ENCODE assay signal across 22 mouse cellular contexts in genomic region chr7:68278908-68279307, GRCm38 (mm10). TPM values are rescaled to one million over a fixed set of nuclear protein-coding genes. Genes with fewer than 3 reads are reported as not detected.
DNase-seq lines count a peak whose midpoint lies in the region; ATAC-seq and TF ChIP-seq lines count a peak whose summit lies in the region.
"Had no signal": no experiment of that assay in that cellular context is flagged by ENCODE, and none has a peak within 500 bp of the region (broad histone marks: within the 10 kb centered on the region; RNA-seq: fewer than 3 reads in every experiment).

No protein-coding gene starts in this region.

- no peaks in the 10 kb centered on the region for H3K79me2 ChIP-seq in myocyte (ENCODE audit: control insufficient read depth, insufficient read depth)

- TF ChIP-seq EP300 in lung, postnatal 0 days (IDR thresholded peaks at IDR 0.05): no peak
- no peak for TF ChIP-seq EP300 in ES-Bruce4 (IDR thresholded peaks at IDR 0.05; ENCODE audit: insufficient read depth, low read depth, low read length)

- intact Hi-C loops in left cerebral cortex, adult 2 months (cut with DNase I): no loop called here

- no peaks in the 10 kb centered on the region; the same call in 1 of the 2 replicates for H3K4me1 ChIP-seq in lung, postnatal 0 days (ENCODE audit: insufficient read depth, low read depth, low read length)
- peaks cover 3% of the 10 kb centered on the region for H3K4me1 ChIP-seq in ES-Bruce4 (ENCODE audit: control insufficient read depth, insufficient read depth, low read length)

- no peaks in the 10 kb centered on the region for H3K36me3 ChIP-seq in lung, postnatal 0 days (ENCODE audit: insufficient read depth, low read length)
- H3K36me3 ChIP-seq in ES-Bruce4 (ENCODE audit: control insufficient read depth, insufficient read depth, low read length, poor library complexity, severe bottlenecking) (no peaks in the 10 kb centered on the region), myocyte (ENCODE audit: control insufficient read depth, insufficient read depth) (no peaks in the 10 kb centered on the region)
- H3K36me3 ChIP-seq: embryonic facial prominence, embryonic 13.5 days; forebrain, embryonic 10.5 days; midbrain, embryonic 15.5 days had no signal

- H3K9me3 ChIP-seq in lung, postnatal 0 days (ENCODE audit: low read length): no peaks in the 10 kb centered on the region
- no peaks in the 10 kb centered on the region for H3K9me3 ChIP-seq in ES-Bruce4 (replicated peaks; ENCODE audit: control insufficient read depth, insufficient read depth, low read length, poor library complexity, severe bottlenecking)
- H3K9me3 ChIP-seq: embryonic facial prominence, embryonic 13.5 days; forebrain, embryonic 10.5 days; midbrain, embryonic 15.5 days had no signal

- H3K9ac ChIP-seq in lung, postnatal 0 days (replicated peaks; ENCODE audit: low read depth): no peak overlapping the region
- no peak overlapping the region for H3K9ac ChIP-seq in ES-Bruce4 (ENCODE audit: low read depth, poor library complexity, severe bottlenecking)
- H3K9ac ChIP-seq: embryonic facial prominence, embryonic 13.5 days; liver, postnatal 0 days; midbrain, embryonic 15.5 days had no signal

- H3ac ChIP-seq in myocyte (ENCODE audit: control insufficient read depth, insufficient read length): no peak overlapping the region

- H3K27ac ChIP-seq in lung, postnatal 0 days (ENCODE audit: low read length): no peak overlapping the region
- no peak overlapping the region for H3K27ac ChIP-seq in ES-Bruce4 (ENCODE audit: insufficient read depth, low read length)
- H3K27ac ChIP-seq in left cerebral cortex, adult 2 months: no peak overlapping the region
- H3K27ac ChIP-seq: macrophage; midbrain, embryonic 15.5 days had no signal

- no peak for TF ChIP-seq POLR2A in ES-Bruce4 (IDR thresholded peaks at IDR 0.05; ENCODE audit: insufficient read depth, low read length)
- no peak for TF ChIP-seq POLR2A in myocyte (IDR thresholded peaks at IDR 0.05; ENCODE audit: insufficient read length, low read depth)

- no peak for TF ChIP-seq CTCF in lung, postnatal 0 days (IDR thresholded peaks at IDR 0.05)
- TF ChIP-seq CTCF in ES-Bruce4 (IDR thresholded peaks at IDR 0.05; ENCODE audit: low read depth, low read length): peak; percentile 3
- TF ChIP-seq CTCF in left cerebral cortex, adult 2 months (IDR thresholded peaks at IDR 0.05): no peak

- DNase-seq in lung, postnatal 0 days (ENCODE audit: low spot score): peak; percentile 43
- DNase-seq in lung, postnatal 14 days: no peak
- peak; percentile 75 for DNase-seq in thymus, postnatal 4 days
- DNase-seq in left cerebral cortex, adult 2 months (ENCODE audit: extremely low spot score in 1 of 2, low spot score in 2 of 2): no peak
- DNase-seq in right cerebral cortex, postnatal 25 days: no peak
- DNase-seq: adrenal gland, postnatal 25 days; cerebellum, adult 2 months; gastrocnemius, postnatal 25 days; heart, postnatal 4 days; kidney, adult 18-20 months; layer of hippocampus, adult 9-11 months; liver, postnatal 0 days; spleen, adult 18-20 months had no signal

- H3K27me3 ChIP-seq in lung, postnatal 0 days (replicated peaks; ENCODE audit: insufficient read depth, low read length): no peaks in the 10 kb centered on the region
- no peaks in the 10 kb centered on the region for H3K27me3 ChIP-seq in ES-Bruce4 (ENCODE audit: control insufficient read depth, insufficient read depth, low read length, poor library complexity, severe bottlenecking)
- no peaks in the 10 kb centered on the region for H3K27me3 ChIP-seq in myocyte (ENCODE audit: control insufficient read depth, insufficient read depth, insufficient read length)

- H3K4me2 ChIP-seq in lung, postnatal 0 days (replicated peaks; ENCODE audit: low read depth, low read length): no peak overlapping the region
- H3K4me2 ChIP-seq in myocyte (ENCODE audit: low read depth): peak overlapping the region; percentile 60
- H3K4me2 ChIP-seq: embryonic facial prominence, embryonic 13.5 days; midbrain, embryonic 15.5 days had no signal

- peak; percentile 60; the same call in 1 of the 2 replicates for ATAC-seq in lung, postnatal 0 days
- ATAC-seq: hindbrain, embryonic 16.5 days; liver, postnatal 0 days; midbrain, embryonic 15.5 days had no signal

- WGBS in lung, postnatal 0 days: 53% methylated on average over 6 of the region's 6 CpGs

- H3K4me3 ChIP-seq in lung, postnatal 0 days (ENCODE audit: low read depth, low read length): no peak overlapping the region
- H3K4me3 ChIP-seq in ES-Bruce4 (ENCODE audit: low read depth, low read length) (no peak overlapping the region), myocyte (no peak overlapping the region)
- no peak overlapping the region for H3K4me3 ChIP-seq in left cerebral cortex, adult 2 months
- H3K4me3 ChIP-seq: embryonic facial prominence, embryonic 13.5 days; forebrain, embryonic 10.5 days; midbrain, embryonic 15.5 days had no signal

TF ChIP-seq in myocyte, 11 proteins besides CTCF, POLR2A, EP300 and RAD21:
- no peak for TF ChIP-seq USF1 (IDR thresholded peaks at IDR 0.05; ENCODE audit: low read depth)
- no peak for TF ChIP-seq MYOD1 (IDR thresholded peaks at IDR 0.05; ENCODE audit: control insufficient read depth in 1 of 3, insufficient read length in 2 of 3, low read depth in 2 of 3)

RNA-seq across cellular contexts. Expression of gene Fam169b, which starts 5.3 kb away (rescaled TPM):
- polyA plus RNA-seq in lung, postnatal 0 days (2015; fragmentation: Nextera tagmentation; extraction: Ambion mirVana): 0.37 and 0.69 TPM in 2 replicates
- polyA plus RNA-seq in ES-Bruce4 (2011; ENCODE audit: insufficient read depth, insufficient read length, low read depth, missing spikeins) (7.5 and 7.8 TPM in 2 replicates), myocyte (2012; fragmentation: generic; extraction: Trizol) (0.79 TPM)
- total RNA-seq in left cerebral cortex, adult 2 months (2021): 1 to 10 TPM in 1 of 2 experiments, under 1 TPM in 1; 0.63 to 1.4 TPM
- total RNA-seq: adrenal gland, postnatal 25 days had no signal
- polyA plus RNA-seq: hindbrain, embryonic 16.5 days; midbrain, embryonic 15.5 days had no signal

RNA-seq across cellular contexts. Expression of gene Pgpep1l, which starts 14.9 kb away (rescaled TPM):
- polyA plus RNA-seq in lung, postnatal 0 days (2015; fragmentation: Nextera tagmentation; extraction: Ambion mirVana): not detected in 2 replicates
- polyA plus RNA-seq in ES-Bruce4 (2011; ENCODE audit: insufficient read depth, insufficient read length, low read depth, missing spikeins) (3.4 and 3.5 TPM in 2 replicates), myocyte (2012; fragmentation: generic; extraction: Trizol) (0.22 TPM)
- total RNA-seq in left cerebral cortex, adult 2 months (2021): 1 to 10 TPM; 1.9 to 3.1 TPM
- total RNA-seq: adrenal gland, postnatal 25 days; heart, postnatal 4 days had no signal
- polyA plus RNA-seq: C2C12; forebrain, embryonic 10.5 days; hindbrain, embryonic 16.5 days; liver, postnatal 0 days; midbrain, embryonic 15.5 days; stomach, embryonic 16.5 days had no signal

Comparison
In these comparisons a context has a peak if more than half of its experiments do, and no peak if none do; other contexts are left out.
1. DNase-seq: peak in lung, postnatal 0 days (single experiment) and thymus, postnatal 4 days (single experiment); none in lung, postnatal 14 days (single experiment), left cerebral cortex, adult 2 months (0 of 2) and right cerebral cortex, postnatal 25 days (single experiment).